Mouse (Mus musculus): ENCODE results near the gene Fam120b. TPM values are rescaled to one million over a fixed set of nuclear protein-coding genes. Genes with fewer than 3 reads are reported as not detected.

Gene Fam120b
- polyA plus RNA-seq, 1 experiment = 8.4 TPM

GRCm38 (mm10) chr17:15357071-15357470 lies 38.9 kb upstream of the Fam120b start:
- TF ChIP-seq POLR2A (IDR thresholded peaks at IDR 0.05; ENCODE audit: low read depth, low read length) = no peak
- TF ChIP-seq CTCF (IDR thresholded peaks at IDR 0.05; ENCODE audit: extremely low read depth, insufficient read depth, insufficient read length, insufficient replicate concordance) = no peak
- Histone ChIP-seq H3K4me1 (ENCODE audit: control insufficient read depth, insufficient read depth, insufficient read length) (no peaks in the 10 kb centered on the region; the same call in 1 of the 2 replicates), H3K36me3 (ENCODE audit: control insufficient read depth, insufficient read depth, low read length) (no peaks in the 10 kb centered on the region), H3K27ac (ENCODE audit: insufficient read depth, low read length) (no peak overlapping the region), H3K27me3 (ENCODE audit: control insufficient read depth, insufficient read depth, low read length) (no peaks in the 10 kb centered on the region), H3K4me3 (ENCODE audit: extremely low read depth, insufficient read depth, insufficient read length) (no peak overlapping the region)
- DNase-seq (ENCODE audit: low read depth in 1 of 2, low spot score in 2 of 2) = no peak
- WGBS = 74% methylated on average over 3 of the region's 3 CpGs

- Histone ChIP-seq H3K36me3 (ENCODE audit: control insufficient read depth, insufficient read depth, low read length) (no peaks in the 10 kb centered on the region), H3K4me1 (ENCODE audit: control insufficient read depth, insufficient read depth, insufficient read length) (no peaks in the 10 kb centered on the region), H3K27me3 (ENCODE audit: control insufficient read depth, insufficient read depth, low read length) (no peaks in the 10 kb centered on the region), H3K27ac (ENCODE audit: insufficient read depth, low read length) (no peak overlapping the region), H3K4me3 (ENCODE audit: extremely low read depth, insufficient read depth, insufficient read length) (no peak overlapping the region)
- TF ChIP-seq POLR2A (IDR thresholded peaks at IDR 0.05; ENCODE audit: low read depth, low read length) (no peak), CTCF (IDR thresholded peaks at IDR 0.05; ENCODE audit: extremely low read depth, insufficient read depth, insufficient read length, insufficient replicate concordance) (no peak)
- no peak for DNase-seq (ENCODE audit: low read depth in 1 of 2, low spot score in 2 of 2)
- WGBS = 59% methylated on average over 3 of the region's 3 CpGs
These were observed 32.3 kb upstream of the Fam120b start for GRCm38 (mm10) chr17:15363656-15364055.

GRCm38 (mm10) chr17:15365650-15366049 lies 30.4 kb upstream of the Fam120b start:
- TF ChIP-seq CTCF (IDR thresholded peaks at IDR 0.05; ENCODE audit: extremely low read depth, insufficient read depth, insufficient read length, insufficient replicate concordance) = no peak
- no peak for TF ChIP-seq POLR2A (IDR thresholded peaks at IDR 0.05; ENCODE audit: low read depth, low read length)
- WGBS = 77% methylated on average over 5 of the region's 5 CpGs
- Histone ChIP-seq H3K4me1 (ENCODE audit: control insufficient read depth, insufficient read depth, insufficient read length) (no peaks in the 10 kb centered on the region), H3K27ac (ENCODE audit: insufficient read depth, low read length) (no peak overlapping the region), H3K27me3 (ENCODE audit: control insufficient read depth, insufficient read depth, low read length) (no peaks in the 10 kb centered on the region), H3K4me3 (ENCODE audit: extremely low read depth, insufficient read depth, insufficient read length) (no peak overlapping the region), H3K36me3 (ENCODE audit: control insufficient read depth, insufficient read depth, low read length) (no peaks in the 10 kb centered on the region; the same call in 1 of the 2 replicates)
- no peak for DNase-seq (ENCODE audit: low read depth in 1 of 2, low spot score in 2 of 2)

- DNase-seq (ENCODE audit: low read depth in 1 of 2, low spot score in 2 of 2) = no peak
- Histone ChIP-seq H3K4me3 (ENCODE audit: extremely low read depth, insufficient read depth, insufficient read length) (no peak overlapping the region), H3K27ac (ENCODE audit: insufficient read depth, low read length) (no peak overlapping the region), H3K27me3 (ENCODE audit: control insufficient read depth, insufficient read depth, low read length) (peaks cover 10% of the 10 kb centered on the region; the same call in 1 of the 2 replicates), H3K36me3 (ENCODE audit: control insufficient read depth, insufficient read depth, low read length) (no peaks in the 10 kb centered on the region; the same call in 1 of the 2 replicates), H3K4me1 (ENCODE audit: control insufficient read depth, insufficient read depth, insufficient read length) (no peaks in the 10 kb centered on the region)
- no peak for TF ChIP-seq POLR2A (IDR thresholded peaks at IDR 0.05; ENCODE audit: low read depth, low read length)
- TF ChIP-seq CTCF (IDR thresholded peaks at IDR 0.05; ENCODE audit: extremely low read depth, insufficient read depth, insufficient read length, insufficient replicate concordance) = no peak
- 59% methylated on average over 14 of the region's 14 CpGs for WGBS
These were observed 25.6 kb upstream of the Fam120b start for GRCm38 (mm10) chr17:15370401-15370800.

GRCm38 (mm10) chr17:15371967-15372835 lies 23.8 kb upstream of the Fam120b start:
- DNase-seq (ENCODE audit: low read depth in 1 of 2, low spot score in 2 of 2) = no peak
- no peak for TF ChIP-seq POLR2A (IDR thresholded peaks at IDR 0.05; ENCODE audit: low read depth, low read length)
- TF ChIP-seq CTCF (IDR thresholded peaks at IDR 0.05; ENCODE audit: extremely low read depth, insufficient read depth, insufficient read length, insufficient replicate concordance) = no peak
- H3K27ac ChIP-seq (ENCODE audit: insufficient read depth, low read length) = peak overlapping the region; percentile 19; the same call in 1 of the 2 replicates
- peaks cover 17% of the 10 kb centered on the region for H3K27me3 ChIP-seq (ENCODE audit: control insufficient read depth, insufficient read depth, low read length)
- peak overlapping the region; percentile 10; the same call in 1 of the 2 replicates for H3K4me3 ChIP-seq (ENCODE audit: extremely low read depth, insufficient read depth, insufficient read length)
- peaks cover 9% of the 10 kb centered on the region for H3K4me1 ChIP-seq (ENCODE audit: control insufficient read depth, insufficient read depth, insufficient read length)
- H3K36me3 ChIP-seq (ENCODE audit: control insufficient read depth, insufficient read depth, low read length) = no peaks in the 10 kb centered on the region; the same call in 1 of the 2 replicates
- WGBS = 70% methylated on average over 17 of the region's 17 CpGs

- no peaks in the 10 kb centered on the region; the same call in 1 of the 2 replicates for H3K36me3 ChIP-seq (ENCODE audit: control insufficient read depth, insufficient read depth, low read length)
- TF ChIP-seq CTCF (IDR thresholded peaks at IDR 0.05; ENCODE audit: extremely low read depth, insufficient read depth, insufficient read length, insufficient replicate concordance) (no peak), POLR2A (IDR thresholded peaks at IDR 0.05; ENCODE audit: low read depth, low read length) (no peak)
- 79% methylated on average over 15 of the region's 15 CpGs for WGBS
- peaks cover 21% of the 10 kb centered on the region for H3K27me3 ChIP-seq (ENCODE audit: control insufficient read depth, insufficient read depth, low read length)
- peak overlapping the region; percentile 61 for H3K4me3 ChIP-seq (ENCODE audit: extremely low read depth, insufficient read depth, insufficient read length)
- peaks cover 9% of the 10 kb centered on the region for H3K4me1 ChIP-seq (ENCODE audit: control insufficient read depth, insufficient read depth, insufficient read length)
- peak overlapping the region; percentile 19; the same call in 1 of the 2 replicates for H3K27ac ChIP-seq (ENCODE audit: insufficient read depth, low read length)
- no peak for DNase-seq (ENCODE audit: low read depth in 1 of 2, low spot score in 2 of 2)
These were observed 22.9 kb upstream of the Fam120b start for GRCm38 (mm10) chr17:15372931-15373652.

Measured in spleen, adult 2 months (tissue).